Mouse (Mus musculus) liver, adult 10 weeks (tissue): ENCODE data around the gene Ankrd52. TPM values are rescaled to one million over a fixed set of nuclear protein-coding genes. Genes with fewer than 3 reads are reported as not detected.

Experiments
- polyA plus RNA-seq: library from polyadenylated mRNA; stranded (reverse); fragments of 350-450 nt; fragmentation: Illumina TruSeq; extraction: RNeasy Lipid Tissue Mini Kit (QIAGEN cat#74804); gene quantifications from one replicate; pipeline ENCODE4 v1.2.3, GENCODE M21; 2014; ENCODE audit warnings: low read depth, low replicate concordance

The Ankrd52 gene
- 3.7 TPM for polyA plus RNA-seq

DNA sequence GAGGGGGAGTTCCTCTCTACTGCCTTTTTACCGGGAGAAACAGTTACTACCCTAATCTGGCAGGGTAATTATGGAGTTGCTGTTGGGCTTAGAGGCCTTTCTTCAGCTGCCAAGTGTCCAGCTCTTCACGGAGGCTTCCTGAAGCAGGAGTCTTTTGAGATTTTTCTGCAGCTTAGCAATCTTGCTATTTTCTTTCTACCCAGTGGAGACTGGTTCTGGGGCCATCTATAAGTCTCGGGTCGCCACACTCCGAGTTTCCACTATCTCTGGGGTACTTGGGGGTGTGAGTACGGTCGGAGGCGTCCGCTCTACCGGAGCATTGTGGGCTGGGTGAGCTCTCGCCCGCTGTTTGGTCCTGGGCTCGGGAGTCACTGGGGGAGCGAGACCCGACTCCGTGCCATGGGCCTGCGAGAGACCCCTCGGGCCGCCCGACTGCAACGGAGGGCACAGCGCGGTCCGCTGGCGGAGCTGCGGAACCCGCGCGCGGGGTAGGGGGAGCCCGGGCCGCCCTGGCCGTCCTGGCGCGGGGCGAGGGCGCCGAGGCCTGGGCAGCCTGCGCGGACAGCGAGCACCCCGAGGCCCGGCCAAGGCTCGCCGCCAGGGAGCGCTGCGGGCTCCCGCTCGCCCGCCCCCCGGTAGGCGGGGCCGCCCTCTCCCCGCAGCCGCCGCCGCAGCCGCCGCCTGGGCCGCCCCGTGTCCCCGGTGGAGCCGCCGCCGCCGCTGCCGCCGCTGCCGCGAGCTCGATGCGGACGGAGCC is at the start of gene Ankrd52:
Gene Ankrd52 (plus strand): TSS at position 661 of the 757 bp plus-strand sequence.

DNA sequence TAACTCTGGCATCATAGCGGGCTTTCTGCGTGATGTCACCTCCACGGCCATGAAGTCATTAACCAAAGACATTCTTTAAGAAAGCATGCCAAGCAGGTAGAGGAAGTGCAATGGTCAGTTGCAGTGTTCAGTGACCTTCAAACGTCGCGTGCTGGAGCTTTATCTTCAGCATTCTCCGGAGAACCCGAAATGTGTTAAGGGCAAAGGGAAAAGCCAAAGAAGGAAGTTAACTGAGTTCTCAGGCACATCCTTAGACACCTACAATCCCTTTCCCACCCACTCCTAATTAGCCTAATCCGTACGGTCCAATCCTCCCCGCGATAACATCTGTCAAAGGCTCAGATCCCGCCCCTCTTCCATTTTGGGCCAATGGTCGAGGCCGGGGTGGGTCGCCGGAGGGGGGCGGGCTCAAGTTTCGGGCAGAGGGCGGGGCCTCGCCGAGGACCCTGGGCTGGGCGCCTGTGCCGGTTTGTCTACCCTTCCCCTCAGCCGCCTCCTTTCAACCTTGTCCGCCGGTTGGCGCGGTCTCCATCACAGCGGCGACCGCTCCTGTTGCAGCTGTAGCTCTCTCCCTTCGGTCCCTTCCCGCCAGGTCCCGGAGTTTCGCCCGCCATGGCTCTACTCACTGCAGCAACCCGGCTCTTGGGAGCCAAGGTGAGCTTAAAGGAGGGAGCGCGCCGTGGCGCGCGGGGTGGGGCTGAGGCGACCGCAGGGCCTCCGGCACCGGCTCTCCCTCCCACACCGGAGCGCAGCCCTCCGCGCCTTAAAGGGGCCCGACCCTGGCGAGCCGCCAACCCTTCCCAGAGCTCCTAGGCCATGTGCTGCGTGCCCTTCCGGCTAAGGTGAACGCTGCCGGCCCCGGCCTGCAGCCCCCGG is 39.4 kb upstream of the Ankrd52 start, which contains the start of gene Cs:
Gene Cs (plus strand): TSS at position 429 of the 876 bp plus-strand sequence.

DNA sequence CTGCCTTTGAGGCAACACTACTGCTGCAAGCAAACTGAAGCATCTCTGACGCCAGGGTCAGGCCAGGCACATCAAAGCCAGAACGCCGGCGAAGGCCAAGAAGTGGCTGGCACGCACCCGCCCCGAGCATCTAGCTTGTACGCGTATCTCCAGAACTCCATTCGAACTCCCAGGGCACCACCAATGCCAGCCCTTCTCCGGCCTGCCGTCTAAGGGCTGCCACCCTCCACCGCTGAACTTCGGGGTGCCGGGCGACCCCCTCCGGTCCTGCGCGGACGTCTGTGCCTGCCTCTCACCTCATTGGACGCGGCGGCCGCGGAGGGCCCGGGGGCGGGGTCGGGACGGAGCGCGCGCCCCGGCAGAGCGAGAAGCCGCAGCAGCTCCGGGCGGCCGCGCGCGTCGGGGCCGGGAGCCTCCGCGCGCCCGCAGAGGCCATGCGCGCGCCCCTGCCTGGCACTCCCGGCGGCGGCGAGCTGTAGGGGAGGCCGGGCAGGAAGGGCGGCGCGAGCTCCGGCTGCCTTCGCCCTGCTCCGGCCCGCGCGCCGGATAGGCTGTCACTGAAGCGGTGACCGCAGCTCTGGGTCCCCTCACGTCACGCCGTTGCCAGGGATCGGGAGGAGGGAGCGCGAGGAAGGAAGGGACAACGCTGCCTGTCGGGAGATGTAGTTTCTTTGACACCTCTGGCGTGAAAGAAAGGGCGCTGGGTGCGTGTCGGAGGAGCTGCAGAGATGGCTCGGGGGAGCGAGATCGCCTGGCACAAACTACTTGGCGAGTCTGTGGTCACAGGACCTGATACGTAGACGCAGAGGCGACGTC is 8.3 kb upstream of the Ankrd52 start, which contains the start of gene Coq10a:
Gene Coq10a (minus strand): TSS at position 596 of the 816 bp plus-strand sequence.

GRCm38 (mm10) chr10:128401056-128401455 is 24.1 kb downstream of the Ankrd52 start, which contains the start of gene Slc39a5:
Gene Slc39a5 (minus strand): TSS chr10:128401229.

DNA sequence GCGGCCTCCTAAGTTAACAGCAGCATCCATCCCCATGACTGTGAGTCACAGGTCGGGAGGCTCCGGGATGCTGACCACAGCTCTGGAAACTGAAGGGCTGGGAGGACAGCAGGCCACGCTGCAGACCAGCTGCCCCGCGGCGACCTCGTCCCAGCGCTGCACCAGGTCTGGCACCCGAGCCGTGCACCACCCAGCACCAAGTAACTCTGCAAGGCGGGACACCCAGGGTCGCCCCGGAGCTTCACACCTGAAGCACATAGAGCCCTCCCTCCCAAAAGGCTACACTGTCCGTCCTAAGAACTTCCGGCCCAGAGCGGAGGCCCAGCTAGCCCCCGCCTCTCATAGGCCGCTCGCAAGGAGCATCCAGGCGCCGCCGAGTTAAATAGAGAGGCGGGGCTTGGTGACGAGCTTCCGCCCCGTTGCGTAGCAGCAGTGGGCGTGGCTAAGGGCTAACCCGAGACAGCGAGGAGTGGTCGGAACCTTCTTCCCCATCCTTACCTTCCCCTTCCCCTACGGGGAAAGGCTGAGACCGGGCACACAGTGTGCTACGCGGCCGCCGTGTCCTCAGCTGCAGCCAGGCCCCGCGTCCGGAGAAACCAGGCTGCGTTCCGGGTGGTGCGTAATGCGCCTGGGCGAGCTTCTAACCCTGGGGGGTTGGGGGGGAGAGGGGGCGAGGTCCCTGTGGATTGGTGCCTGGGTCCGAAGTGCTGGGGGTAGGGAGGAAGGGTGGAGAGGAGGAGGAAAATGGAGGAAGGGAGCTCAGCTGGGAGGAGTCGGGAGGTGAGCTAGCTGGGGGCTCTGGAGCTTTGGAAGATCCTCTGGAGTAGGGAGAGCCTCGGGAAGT is 34.5 kb downstream of the Ankrd52 start, which contains the start of the genes Nabp2 and Rnf41:
Gene Nabp2 (minus strand): TSS at position 282 of the 844 bp plus-strand sequence.
Gene Rnf41 (plus strand): TSS at position 447 of the 844 bp plus-strand sequence.

Other genes with a start within 250 kb of the Ankrd52 start
- gene Rbms2, start 196.8 kb upstream of the Ankrd52 start, polyA plus RNA-seq, result 5.7 TPM
- gene Gls2, start 182.7 kb upstream of the Ankrd52 start, polyA plus RNA-seq, result 171 TPM
- gene Spryd4, start 165.3 kb upstream of the Ankrd52 start, polyA plus RNA-seq, result 23.2 TPM
- not detected for gene Mip, start 151.3 kb upstream of the Ankrd52 start, polyA plus RNA-seq
- 0.69 TPM for gene Timeless, start 145.1 kb upstream of the Ankrd52 start, polyA plus RNA-seq
- gene Apon, start 123.0 kb upstream of the Ankrd52 start, polyA plus RNA-seq, result 346 TPM
- gene Apof, start 108.4 kb upstream of the Ankrd52 start, polyA plus RNA-seq, result 593 TPM
- gene Stat2, start 106.6 kb upstream of the Ankrd52 start, polyA plus RNA-seq, result 18.9 TPM
- gene Il23a, start 78.4 kb upstream of the Ankrd52 start, polyA plus RNA-seq, result not detected
- 6.5 TPM for gene Pan2, start 73.8 kb upstream of the Ankrd52 start, polyA plus RNA-seq
- 59.7 TPM for gene Cnpy2, start 54.7 kb upstream of the Ankrd52 start, polyA plus RNA-seq
- 53.8 TPM for gene Cs, start 39.4 kb upstream of the Ankrd52 start, polyA plus RNA-seq
- 18.8 TPM for gene Coq10a, start 8.1 kb upstream of the Ankrd52 start, polyA plus RNA-seq
- gene Slc39a5, start 24.1 kb downstream of the Ankrd52 start, polyA plus RNA-seq, result not detected
- gene Nabp2, start 34.4 kb downstream of the Ankrd52 start, polyA plus RNA-seq, result 26.7 TPM
- 2.3 TPM for gene Rnf41, start 34.5 kb downstream of the Ankrd52 start, polyA plus RNA-seq
- 34.1 TPM for gene Smarcc2, start 82.1 kb downstream of the Ankrd52 start, polyA plus RNA-seq
- 58.1 TPM for gene Myl6, start 117.0 kb downstream of the Ankrd52 start, polyA plus RNA-seq
- gene Myl6b, start 121.6 kb downstream of the Ankrd52 start, polyA plus RNA-seq, result not detected
- 1.4 TPM for gene Esyt1, start 148.8 kb downstream of the Ankrd52 start, polyA plus RNA-seq
- gene Zc3h10, start 170.7 kb downstream of the Ankrd52 start, polyA plus RNA-seq, result 0.85 TPM
- gene Rpl41, start 172.2 kb downstream of the Ankrd52 start, polyA plus RNA-seq, result 17.9 TPM
- gene Pa2g4, start 188.9 kb downstream of the Ankrd52 start, polyA plus RNA-seq, result 57.7 TPM
- 51.1 TPM for gene Erbb3, start 212.5 kb downstream of the Ankrd52 start, polyA plus RNA-seq
- 7.3 TPM for gene Rps26, start 249.6 kb downstream of the Ankrd52 start, polyA plus RNA-seq